Mouse (Mus musculus) adrenal gland (tissue): ENCODE data around the gene Leo1.

ENCODE experiments used
- intact Hi-C: fragments of 180-260 bp; cut with DNase I; formaldehyde crosslinking; loops from one replicate; pipeline ENCODE4 v1.15.1; 2025
- long read RNA-seq, 2 experiments: library from polyadenylated mRNA; unstranded; transcript quantifications; one replicate each; pipeline ENCODE4 v2.0.0; 2020; ENCODE audit warnings: borderline replicate concordance in 1 of 2; ENCODE audit not compliant: insufficient replicate concordance in 1 of 2

Leo1 gene
- long read RNA-seq, experiment 1, transcript Leo1-201 (12 exons, 2,180 nt) = major isoform, 11 of 57 reads
- long read RNA-seq, experiment 1, partial matches to known transcripts = 43 of 57 reads
- long read RNA-seq, experiment 1, other reads (novel, unspliced or antisense) = 3 of 57 reads
- long read RNA-seq, experiment 2, transcript Leo1-201 (12 exons, 2,180 nt) = major isoform, 5 of 37 reads
- long read RNA-seq, experiment 2, partial matches to known transcripts = 31 of 37 reads
- long read RNA-seq, experiment 2, other reads (novel, unspliced or antisense) = 1 of 37 reads

DNA sequence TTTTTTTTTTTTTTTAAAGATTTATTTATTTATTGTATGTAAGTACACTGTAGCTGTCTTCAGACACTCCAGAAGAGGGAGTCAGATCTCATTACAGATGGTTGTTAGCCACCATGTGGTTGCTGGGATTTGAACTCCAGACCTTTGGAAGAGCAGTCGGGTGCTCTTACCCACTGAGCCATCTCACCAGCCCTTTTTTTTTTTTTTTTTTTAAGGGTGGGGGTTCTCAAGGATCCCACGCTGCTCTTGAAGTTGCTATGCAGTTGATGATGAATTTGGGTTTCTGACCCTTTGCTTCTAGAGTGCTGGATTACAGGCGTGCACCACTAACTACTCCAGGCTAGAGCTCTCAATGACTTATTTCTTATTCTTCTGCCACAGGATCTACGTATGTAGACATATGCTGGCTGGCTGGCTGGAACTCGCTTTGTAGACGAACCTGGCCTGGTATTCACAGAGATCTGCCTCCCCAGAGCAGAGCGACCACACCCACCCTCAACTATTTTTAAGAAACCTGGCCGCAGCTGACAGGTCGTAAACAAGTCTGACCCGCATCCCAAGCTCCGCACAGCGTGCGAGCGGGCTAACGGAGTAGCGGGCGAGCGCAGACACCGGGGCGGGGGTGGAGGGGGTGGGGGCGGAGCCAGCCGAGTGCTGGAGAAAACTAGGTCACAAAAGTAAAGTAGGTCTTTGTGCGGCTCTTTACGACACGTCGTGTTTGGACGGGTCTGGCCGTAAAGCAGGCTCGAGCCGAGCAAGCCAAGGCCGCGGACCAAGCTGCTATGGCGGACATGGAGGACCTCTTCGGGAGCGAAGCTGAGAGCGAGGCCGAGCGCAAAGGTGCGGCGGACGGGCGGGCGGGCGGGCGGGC lies at the start of gene Leo1:
Gene Leo1 (plus strand): TSS at position 729 of the 871 bp plus-strand sequence.
- intact Hi-C loops = loop anchor here (2.0 kb wide), 1 partner anchor 32 kb away; no protein-coding TSS in a partner anchor

GRCm38 (mm10) chr9:75393251-75393650 lies 48.1 kb upstream of the Leo1 start:
- intact Hi-C loops = no loop called here

GRCm38 (mm10) chr9:75395971-75396370 lies 45.4 kb upstream of the Leo1 start:
- intact Hi-C loops = no loop called here

- intact Hi-C loops = no loop called here
Observed at GRCm38 (mm10) chr9:75399069-75399468, 42.3 kb upstream of the Leo1 start.

- intact Hi-C loops = no loop called here
Observed at GRCm38 (mm10) chr9:75400639-75401038, 40.7 kb upstream of the Leo1 start.

GRCm38 (mm10) chr9:75401593-75402504 lies 39.5 kb upstream of the Leo1 start:
- intact Hi-C loops = no loop called here

DNA sequence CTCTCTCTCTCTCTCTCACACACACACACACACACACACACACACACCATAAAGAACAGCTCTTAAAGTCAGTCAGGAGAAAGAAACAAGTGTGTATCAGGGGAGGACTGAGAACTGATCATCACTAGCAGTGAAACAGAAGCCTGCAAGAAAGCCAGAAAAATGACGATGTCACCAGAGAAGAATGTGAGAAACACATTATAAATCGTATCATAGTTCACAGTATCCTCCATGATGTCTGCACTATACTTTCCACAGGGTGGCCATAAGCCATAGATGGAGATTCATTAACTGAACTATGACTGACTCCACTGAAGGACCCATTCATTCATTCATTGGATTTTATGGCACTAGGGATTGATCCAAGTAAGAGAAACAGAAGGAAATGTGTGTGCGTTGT lies 37.8 kb upstream of the Leo1 start:
- intact Hi-C loops = no loop called here

DNA sequence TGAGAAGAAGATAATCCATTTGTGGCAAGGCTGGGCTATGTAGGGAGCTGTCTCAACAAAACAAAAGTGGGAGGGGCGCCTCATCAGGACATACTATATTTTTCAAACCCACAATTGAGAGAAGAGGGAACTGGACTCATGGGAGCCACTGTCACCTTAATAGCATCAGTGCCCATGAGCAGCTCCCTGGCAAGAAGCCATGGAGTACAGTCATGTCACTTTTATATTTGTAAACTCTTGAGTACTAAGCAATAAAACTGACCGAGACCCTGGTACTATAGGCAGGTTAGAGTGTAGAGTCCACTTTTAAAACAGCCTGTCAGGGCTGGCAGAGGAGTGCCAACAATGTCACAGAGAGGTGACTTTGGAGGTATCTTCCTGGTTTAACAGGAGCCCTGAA lies 35.2 kb upstream of the Leo1 start:
- intact Hi-C loops = no loop called here

GRCm38 (mm10) chr9:75407803-75408202 lies 33.5 kb upstream of the Leo1 start:
- intact Hi-C loops = loop anchor here (2.0 kb wide), 1 partner anchor 33 kb away; the partner anchor contains the start of gene Leo1

DNA sequence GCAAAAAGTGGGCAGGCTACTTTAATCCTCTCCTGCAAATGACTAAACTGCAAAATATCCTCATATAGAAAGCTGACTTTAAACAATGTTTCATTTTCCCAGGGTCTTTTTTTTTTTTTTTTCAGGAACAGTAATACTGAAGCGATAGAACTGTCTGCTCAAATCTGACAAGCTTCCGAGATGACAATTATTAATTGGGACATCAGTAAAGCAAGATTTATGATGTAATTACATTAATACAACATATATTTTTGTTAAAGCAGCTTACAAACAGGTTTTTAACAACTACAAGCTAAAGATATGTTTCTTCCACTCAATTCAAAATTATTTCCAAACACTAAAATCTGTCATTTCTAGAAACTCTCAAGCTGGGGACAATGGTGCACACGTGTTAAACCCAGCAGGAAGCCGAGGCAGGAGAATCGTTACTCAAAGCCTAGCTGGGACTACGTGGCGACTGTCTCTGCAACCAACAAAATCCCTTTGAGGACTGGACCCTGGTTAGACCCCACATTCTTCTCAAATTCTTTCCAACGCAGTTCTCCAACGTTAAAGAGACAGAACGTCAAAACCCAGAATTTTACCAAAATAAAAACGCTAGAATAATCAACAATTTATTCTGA lies 33.0 kb upstream of the Leo1 start:
- intact Hi-C loops = loop anchor here (2.0 kb wide), 1 partner anchor 32 kb away; the partner anchor contains the start of gene Leo1

- intact Hi-C loops = loop anchor here (2.0 kb wide), 1 partner anchor 32 kb away; the partner anchor contains the start of gene Leo1
Observed at GRCm38 (mm10) chr9:75409031-75409851, 32.1 kb upstream of the Leo1 start.

GRCm38 (mm10) chr9:75409852-75410378 lies 31.4 kb upstream of the Leo1 start, which contains the start of gene Mapk6:
Mapk6 (minus strand) TSS chr9:75410005.
- intact Hi-C loops = loop anchor here (2.0 kb wide), 1 partner anchor 31 kb away; the partner anchor contains the start of gene Leo1

GRCm38 (mm10) chr9:75410868-75411487 lies 30.3 kb upstream of the Leo1 start:
- intact Hi-C loops = no loop called here

GRCm38 (mm10) chr9:75411584-75411983 lies 29.7 kb upstream of the Leo1 start:
- intact Hi-C loops = no loop called here

DNA sequence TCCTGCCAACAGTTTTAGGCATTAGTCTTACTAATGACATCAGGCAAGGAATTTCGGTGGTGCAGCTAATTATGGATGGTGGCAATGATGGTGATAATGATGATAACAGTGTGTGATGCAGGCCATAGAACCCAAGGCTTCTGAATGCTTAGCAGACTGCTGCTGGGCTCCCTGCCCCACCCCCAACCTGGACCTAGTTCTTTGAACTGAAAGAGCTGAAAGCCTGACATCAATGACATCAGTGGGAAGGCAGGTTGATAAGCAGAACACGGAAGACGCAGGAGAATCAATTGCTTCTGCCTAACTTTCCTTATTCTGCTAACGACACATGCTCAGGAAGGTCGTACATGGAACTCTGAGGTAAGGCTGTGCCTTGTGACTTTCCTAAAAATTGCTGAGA lies 28.1 kb upstream of the Leo1 start:
- intact Hi-C loops = no loop called here

DNA sequence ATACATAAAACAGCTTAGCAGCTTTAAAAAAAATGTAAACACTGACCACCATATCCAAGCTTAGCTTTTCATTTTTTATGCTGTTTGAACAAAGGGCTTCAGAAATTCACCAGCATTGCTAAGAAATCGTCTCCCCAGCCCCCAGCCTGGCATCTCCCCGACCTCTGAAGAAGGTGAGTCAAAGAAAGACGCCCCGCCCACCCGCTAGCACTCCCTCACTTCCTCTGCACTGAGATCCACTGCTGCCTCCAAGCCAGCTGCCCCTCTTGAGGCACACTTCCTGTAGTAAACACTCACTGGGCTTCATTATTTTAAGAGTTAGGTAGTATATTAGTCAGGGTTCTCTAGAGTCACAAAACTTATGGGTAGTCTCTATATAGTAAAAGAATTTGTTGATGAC lies 27.1 kb upstream of the Leo1 start:
- intact Hi-C loops = no loop called here

DNA sequence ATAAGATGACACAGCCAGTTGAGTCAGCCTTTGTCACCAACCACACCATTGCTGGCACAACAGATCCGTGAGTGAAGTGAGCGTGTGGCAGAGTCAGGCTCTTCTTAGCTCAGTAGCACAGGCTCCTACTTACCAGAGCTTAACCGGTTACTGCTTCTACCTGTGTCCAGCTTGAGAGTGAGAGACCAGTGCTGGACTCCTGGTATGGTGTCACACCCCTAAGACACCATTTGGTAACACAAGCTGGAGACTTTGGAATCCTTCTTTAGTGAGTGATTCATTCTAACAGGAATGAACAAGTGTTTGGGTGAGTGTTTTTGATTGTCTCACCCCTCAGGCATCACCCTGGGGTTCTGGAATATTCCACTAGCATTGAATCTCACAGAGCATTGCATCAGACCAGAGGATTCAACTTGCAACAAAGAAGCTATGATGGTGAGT lies 19.1 kb upstream of the Leo1 start:
- intact Hi-C loops = no loop called here

GRCm38 (mm10) chr9:75423683-75424082 lies 17.6 kb upstream of the Leo1 start:
- intact Hi-C loops = no loop called here
